ENCODE assay signal across 1 mouse cellular context in the genomic region with DNA sequence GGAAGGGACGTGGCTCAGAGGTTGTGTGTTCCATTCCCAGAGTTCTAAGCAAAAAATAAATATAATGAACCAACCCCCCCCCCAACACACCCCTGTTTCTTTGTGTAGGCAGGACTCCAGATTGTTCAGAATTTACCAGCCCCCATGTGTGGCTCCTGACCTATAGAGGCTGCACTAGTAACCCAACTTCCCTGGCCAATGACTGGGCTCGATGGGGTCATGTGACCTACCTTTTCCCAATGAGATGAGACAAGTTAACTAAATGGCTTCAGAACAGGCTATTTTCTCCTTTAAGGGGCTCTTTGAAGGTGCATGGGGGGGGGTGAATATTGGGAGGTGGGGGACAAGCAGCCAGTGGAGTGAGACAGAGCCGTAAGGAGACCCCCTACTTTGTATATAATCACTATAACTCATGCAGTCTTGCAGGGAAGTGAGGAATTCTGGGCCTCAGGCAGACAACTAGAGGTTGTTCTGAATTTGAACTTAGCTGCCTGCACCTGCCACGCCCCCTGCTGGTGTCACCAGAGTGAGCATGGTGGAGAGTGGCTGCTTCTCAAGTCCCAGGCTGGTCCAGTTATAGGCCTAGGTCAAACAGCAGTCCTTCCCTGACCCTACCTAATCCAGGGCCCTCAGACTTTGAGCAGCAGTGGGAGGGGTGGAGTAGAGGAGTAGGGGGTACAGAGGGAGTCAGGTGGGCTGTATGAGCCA.
TF ChIP-seq lines count a peak whose summit lies in the region.

No protein-coding gene starts in this region.

TF ChIP-seq in MEL, 35 proteins besides CTCF, POLR2A, EP300 and RAD21:
- TF ChIP-seq USF2 (IDR thresholded peaks at IDR 0.05; ENCODE audit: borderline replicate concordance in 1 of 2, insufficient read depth in 1 of 2, low read depth in 1 of 2, low read length in 2 of 2) (peak in 1 of 2 experiments; percentile 50; a peak in 1 of 4 replicates), MAX (IDR thresholded peaks at IDR 0.05; ENCODE audit: low read length) (peak; percentile 48; the same call in 1 of the 2 replicates), USF1 (IDR thresholded peaks at IDR 0.05; ENCODE audit: low read depth, low read length) (peak; percentile 89), ETS1 (IDR thresholded peaks at IDR 0.05; ENCODE audit: low read depth, low read length) (no peak)
